Mouse (Mus musculus): Measurements from ENCODE around the gene Gnpat. TPM values are rescaled to one million over a fixed set of nuclear protein-coding genes. Genes with fewer than 3 reads are reported as not detected.

Gnpat gene
- polyA plus RNA-seq, 1 experiment from 2014 or later: 94.8 TPM

DNA sequence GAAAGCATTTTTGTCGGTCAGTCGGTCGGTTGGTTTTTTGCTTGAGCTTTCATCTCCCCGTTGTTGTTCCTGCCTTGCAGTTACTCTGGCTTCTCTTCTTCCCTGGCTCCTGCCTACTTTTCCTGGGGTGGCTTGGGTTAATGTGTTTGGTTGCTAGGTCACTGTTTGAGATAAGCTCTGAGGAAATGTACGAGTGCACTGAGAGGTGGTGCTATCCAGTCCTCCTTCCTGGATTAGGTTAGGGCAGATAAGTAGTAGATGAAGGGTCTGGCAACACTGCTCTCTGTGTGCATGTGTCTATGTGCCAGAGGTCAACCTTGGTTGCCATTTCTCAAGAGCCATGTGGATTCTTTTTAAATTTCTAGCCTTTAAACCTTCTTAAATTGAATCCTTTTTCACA is 9.9 kb downstream of the Gnpat start:
- no peak overlapping the region for H3K4me2 ChIP-seq
- peaks cover 70% of the 10 kb centered on the region for H3K36me3 ChIP-seq
- no peaks in the 10 kb centered on the region for H3K9me3 ChIP-seq
- no peaks in the 10 kb centered on the region for H3K27me3 ChIP-seq (replicated peaks)
- no peak overlapping the region for H3K4me3 ChIP-seq
- 24% methylated on average over 5 of the region's 5 CpGs for WGBS
- H3K4me1 ChIP-seq: peaks cover 34% of the 10 kb centered on the region
- no peak overlapping the region for H3K27ac ChIP-seq (replicated peaks)
- H3K9ac ChIP-seq: no peak overlapping the region
- ATAC-seq (ENCODE audit: extremely low read depth, insufficient number of reproducible peaks, low FRiP score, low TSS enrichment): peak; percentile 55; the same call in 1 of the 2 replicates

DNA sequence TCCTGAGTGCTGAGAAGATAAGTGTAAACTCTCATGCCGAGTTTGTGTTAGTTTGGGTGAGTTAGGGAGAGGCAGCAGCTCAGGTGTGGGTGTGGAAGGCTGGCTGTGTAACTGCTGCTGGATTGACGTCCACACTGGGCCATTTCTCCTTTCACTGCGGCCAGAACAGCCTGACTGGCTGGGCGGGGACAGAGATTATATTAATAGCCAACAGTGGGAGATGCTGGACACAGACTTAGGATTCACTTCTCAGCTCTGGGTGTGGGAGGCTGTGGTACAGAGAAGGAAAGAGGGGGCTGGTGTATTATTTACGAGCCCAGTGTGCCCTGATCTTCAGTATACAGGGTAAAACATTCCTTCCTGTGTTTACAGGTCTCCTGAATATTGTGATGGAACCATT is 15.3 kb downstream of the Gnpat start:
- H3K4me3 ChIP-seq: no peak overlapping the region
- WGBS: 66% methylated on average over 5 of the region's 5 CpGs
- H3K27ac ChIP-seq (replicated peaks): no peak overlapping the region
- H3K4me1 ChIP-seq: peaks cover 14% of the 10 kb centered on the region
- ATAC-seq (ENCODE audit: extremely low read depth, insufficient number of reproducible peaks, low FRiP score, low TSS enrichment): no peak
- H3K36me3 ChIP-seq: peaks cover 98% of the 10 kb centered on the region
- H3K9me3 ChIP-seq: no peaks in the 10 kb centered on the region
- no peaks in the 10 kb centered on the region for H3K27me3 ChIP-seq (replicated peaks)
- H3K4me2 ChIP-seq: no peak overlapping the region
- H3K9ac ChIP-seq: no peak overlapping the region

DNA sequence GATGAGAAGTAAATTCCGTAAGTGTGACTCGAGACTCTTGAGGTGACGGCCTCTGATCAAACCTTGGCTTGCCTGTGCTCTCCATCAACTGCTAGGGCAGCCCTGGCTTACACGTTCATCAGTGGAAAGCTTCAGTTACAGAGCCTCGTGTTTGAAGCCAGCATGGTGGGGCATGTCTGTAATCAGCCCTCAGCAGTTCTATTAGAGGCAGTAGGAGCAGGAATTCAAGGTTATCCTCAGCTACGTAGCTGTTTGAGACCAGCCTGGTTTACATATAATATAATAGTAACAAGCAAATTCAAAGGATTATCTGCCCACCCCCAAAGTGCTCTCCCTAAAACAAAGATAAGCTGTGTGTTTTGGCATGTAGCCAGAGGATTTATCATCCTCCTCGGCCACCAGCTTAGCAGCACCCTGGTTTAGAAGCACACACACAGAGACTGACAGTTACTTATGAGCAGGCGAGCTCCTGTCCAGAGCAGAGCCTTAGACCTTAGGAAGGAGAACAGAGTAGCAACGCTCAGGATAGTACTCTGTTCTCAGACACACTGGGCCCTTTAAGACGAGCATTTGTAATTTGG is 16.2 kb downstream of the Gnpat start:
- 49% methylated on average over 10 of the region's 10 CpGs for WGBS
- no peak overlapping the region for H3K4me3 ChIP-seq
- no peaks in the 10 kb centered on the region for H3K9me3 ChIP-seq
- no peak overlapping the region for H3K4me2 ChIP-seq
- peak overlapping the region; percentile 30; the same call in 1 of the 2 replicates for H3K27ac ChIP-seq (replicated peaks)
- peaks cover 98% of the 10 kb centered on the region for H3K36me3 ChIP-seq
- H3K27me3 ChIP-seq (replicated peaks): no peaks in the 10 kb centered on the region
- no peak for ATAC-seq (ENCODE audit: extremely low read depth, insufficient number of reproducible peaks, low FRiP score, low TSS enrichment)
- H3K4me1 ChIP-seq: peaks cover 13% of the 10 kb centered on the region
- H3K9ac ChIP-seq: peak overlapping the region; percentile 40; the same call in 1 of the 2 replicates

DNA sequence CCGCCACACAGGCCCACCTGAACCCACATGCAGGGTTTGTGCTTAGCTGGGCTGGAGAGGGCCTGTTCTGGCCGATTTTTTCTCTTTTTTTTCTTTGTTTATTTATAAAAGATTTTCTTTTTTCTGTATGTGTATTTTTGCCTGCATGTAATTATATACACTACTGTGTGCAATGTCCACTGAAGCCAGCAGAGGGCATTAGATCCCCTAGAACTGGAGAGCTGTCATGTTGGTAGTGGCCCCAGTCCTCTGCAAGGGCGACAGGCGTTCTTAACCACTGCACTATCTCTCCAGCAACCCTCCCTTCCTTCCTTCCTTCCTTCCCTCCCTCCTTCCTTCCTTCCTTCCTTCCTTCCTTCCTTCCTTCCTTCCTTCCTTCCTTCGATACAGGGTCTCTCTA is 25.6 kb downstream of the Gnpat start:
- H3K36me3 ChIP-seq: peaks cover 96% of the 10 kb centered on the region
- 94% methylated on average over 5 of the region's 5 CpGs for WGBS
- H3K9me3 ChIP-seq: peaks cover 4% of the 10 kb centered on the region
- H3K9ac ChIP-seq: no peak overlapping the region
- H3K4me2 ChIP-seq: no peak overlapping the region
- H3K4me3 ChIP-seq: no peak overlapping the region
- ATAC-seq (ENCODE audit: extremely low read depth, insufficient number of reproducible peaks, low FRiP score, low TSS enrichment): no peak
- no peaks in the 10 kb centered on the region for H3K27me3 ChIP-seq (replicated peaks)
- H3K27ac ChIP-seq (replicated peaks): no peak overlapping the region
- H3K4me1 ChIP-seq: peaks cover 11% of the 10 kb centered on the region

GRCm38 (mm10) chr8:124892596-124892995 is 29.8 kb downstream of the Gnpat start:
- H3K9me3 ChIP-seq: peaks cover 4% of the 10 kb centered on the region
- no peak overlapping the region for H3K4me2 ChIP-seq
- peaks cover 40% of the 10 kb centered on the region for H3K4me1 ChIP-seq
- WGBS: 59% methylated on average over 3 of the region's 3 CpGs
- H3K9ac ChIP-seq: no peak overlapping the region
- H3K36me3 ChIP-seq: peaks cover 83% of the 10 kb centered on the region
- H3K4me3 ChIP-seq: no peak overlapping the region
- H3K27ac ChIP-seq (replicated peaks): peak overlapping the region; percentile 24; the same call in 1 of the 2 replicates
- no peaks in the 10 kb centered on the region for H3K27me3 ChIP-seq (replicated peaks)
- ATAC-seq (ENCODE audit: extremely low read depth, insufficient number of reproducible peaks, low FRiP score, low TSS enrichment): no peak

DNA sequence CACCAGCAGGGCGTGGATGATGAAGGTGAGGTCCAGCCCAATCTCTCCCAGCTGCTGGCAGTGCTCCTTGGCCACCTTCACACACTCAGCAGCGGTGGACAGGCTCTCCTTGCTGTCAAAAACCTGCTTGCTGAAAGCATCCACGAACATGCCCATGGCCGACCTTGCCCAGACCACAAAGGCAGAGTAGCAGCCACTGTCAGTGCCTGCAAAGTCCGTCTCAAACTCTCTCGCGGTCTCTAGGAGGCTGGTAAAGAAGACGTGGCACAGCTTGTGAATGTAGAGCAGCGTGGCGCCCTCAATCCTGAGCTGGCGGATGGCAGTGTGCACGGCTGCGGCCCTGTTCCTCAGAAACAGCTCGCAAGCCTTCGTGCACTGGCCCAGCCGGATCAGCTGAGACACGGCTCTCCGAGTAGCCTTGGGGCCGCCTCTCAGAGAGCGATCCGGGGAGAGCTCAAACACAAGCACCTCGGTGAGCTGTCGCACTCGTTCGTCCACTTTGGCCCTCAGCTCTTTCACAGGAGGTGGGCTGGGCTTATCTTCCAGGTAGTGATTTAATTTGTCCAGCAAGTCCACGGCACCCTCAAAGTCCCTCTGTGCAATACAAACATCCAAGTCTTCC is 33.3 kb downstream of the Gnpat start:
- H3K4me3 ChIP-seq: peak overlapping the region; percentile 90
- no peak for ATAC-seq (ENCODE audit: extremely low read depth, insufficient number of reproducible peaks, low FRiP score, low TSS enrichment)
- H3K36me3 ChIP-seq: peaks cover 70% of the 10 kb centered on the region
- peak overlapping the region; percentile 91 for H3K4me2 ChIP-seq
- peak overlapping the region; percentile 95 for H3K9ac ChIP-seq
- H3K27me3 ChIP-seq (replicated peaks): no peaks in the 10 kb centered on the region
- no peaks in the 10 kb centered on the region for H3K9me3 ChIP-seq
- 79% methylated on average over 26 of the region's 26 CpGs for WGBS
- peak overlapping the region; percentile 91 for H3K27ac ChIP-seq (replicated peaks)
- peaks cover 53% of the 10 kb centered on the region for H3K4me1 ChIP-seq

DNA sequence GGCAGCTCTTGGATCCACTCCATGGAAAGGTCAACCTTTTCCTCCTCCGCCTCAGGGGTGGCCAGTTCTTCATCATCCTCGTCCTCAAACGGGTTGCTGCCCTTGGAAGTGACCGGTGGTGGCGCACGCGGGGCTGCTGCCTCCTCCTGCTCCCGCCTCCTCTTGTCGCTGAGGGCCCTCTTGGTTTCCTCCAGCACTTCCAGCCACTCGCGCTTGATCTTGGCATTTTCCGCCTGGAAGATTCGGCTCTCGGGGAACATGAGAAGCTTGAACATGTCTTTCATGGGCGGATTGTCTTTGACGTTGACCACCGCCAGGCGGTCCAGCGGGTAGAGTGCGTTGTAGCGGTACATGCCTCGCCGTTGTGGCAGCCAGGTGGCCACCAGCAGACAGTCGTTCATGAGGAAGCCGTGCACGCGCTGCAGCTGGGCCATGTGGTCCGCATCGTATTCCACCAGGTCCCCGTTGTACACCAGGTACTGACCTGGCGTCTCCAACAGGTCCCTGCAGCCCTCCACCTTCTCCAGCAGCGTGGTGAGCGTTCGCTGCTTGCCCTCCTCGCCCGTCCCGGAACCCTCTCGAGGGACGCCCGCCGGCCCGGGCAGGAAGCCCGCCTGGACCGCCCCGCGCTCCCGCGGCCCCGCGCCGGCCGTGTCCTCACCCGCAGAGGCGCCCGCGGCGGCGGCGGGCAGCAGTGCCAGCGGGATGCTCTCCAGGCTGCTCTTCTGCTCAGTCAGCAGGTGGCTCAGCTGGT is 34.0 kb downstream of the Gnpat start:
- Histone ChIP-seq H3K9ac (peak overlapping the region; percentile 95), H3K4me2 (peak overlapping the region; percentile 91), H3K27me3 (replicated peaks) (no peaks in the 10 kb centered on the region), H3K4me3 (peak overlapping the region; percentile 90), H3K9me3 (no peaks in the 10 kb centered on the region), H3K4me1 (peaks cover 53% of the 10 kb centered on the region), H3K36me3 (peaks cover 68% of the 10 kb centered on the region), H3K27ac (replicated peaks) (peak overlapping the region; percentile 91)
- 1% methylated on average over 60 of the region's 60 CpGs for WGBS
- peak; percentile 33; the same call in 1 of the 2 replicates for ATAC-seq (ENCODE audit: extremely low read depth, insufficient number of reproducible peaks, low FRiP score, low TSS enrichment)

GRCm38 (mm10) chr8:124897386-124898250 is 34.8 kb downstream of the Gnpat start, which contains the start of the genes Exoc8 and Sprtn:
Gene Exoc8 (minus strand): TSS chr8:124897705.
Gene Sprtn (plus strand): TSS chr8:124897886.
- Histone ChIP-seq H3K9ac (peak within 1 kb of the TSS; percentile 95), H3K4me1 (peaks cover 49% of the 10 kb centered on the region), H3K36me3 (peaks cover 70% of the 10 kb centered on the region), H3K4me2 (peak within 1 kb of the TSS; percentile 91), H3K27ac (replicated peaks) (peak within 1 kb of the TSS; percentile 91), H3K27me3 (replicated peaks) (no peaks in the 10 kb centered on the region), H3K9me3 (no peaks in the 10 kb centered on the region), H3K4me3 (peak within 1 kb of the TSS; percentile 90)
- ATAC-seq (ENCODE audit: extremely low read depth, insufficient number of reproducible peaks, low FRiP score, low TSS enrichment): peak; percentile 80
- WGBS: under 1% methylated on average over 114 of the region's 114 CpGs

DNA sequence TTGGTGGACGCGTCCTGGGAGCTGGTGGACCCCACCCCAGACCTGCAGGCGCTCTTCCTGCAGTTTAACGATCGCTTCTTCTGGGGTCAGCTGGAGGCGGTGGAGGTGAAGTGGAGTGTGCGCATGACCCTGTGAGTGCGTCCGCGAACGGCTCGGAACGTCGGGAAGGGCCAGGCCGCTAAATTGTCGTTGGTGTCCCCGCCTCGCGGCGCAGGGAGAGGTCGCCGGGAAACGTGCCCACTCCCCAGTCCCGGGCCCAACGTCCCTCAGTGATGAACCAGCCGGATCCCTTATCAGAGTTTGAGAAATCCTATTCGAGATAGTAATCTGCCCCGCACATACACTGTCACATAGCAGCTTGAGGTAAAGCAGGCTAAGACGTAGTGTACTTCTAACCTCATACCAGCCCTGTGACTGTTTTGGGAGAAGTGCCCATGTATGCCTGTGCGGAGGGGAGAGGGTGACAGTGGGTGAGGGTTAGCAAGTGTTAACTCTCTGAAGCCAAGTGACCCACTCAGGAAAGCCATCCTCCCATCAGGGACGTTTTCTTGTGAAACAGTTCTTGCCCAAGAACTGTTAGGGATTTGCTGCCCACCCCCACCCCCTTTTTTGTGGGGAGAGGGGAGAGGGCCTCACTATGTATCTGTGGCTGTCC is 35.5 kb downstream of the Gnpat start:
- Histone ChIP-seq H3K27me3 (replicated peaks) (no peaks in the 10 kb centered on the region), H3K27ac (replicated peaks) (peak overlapping the region; percentile 91), H3K9ac (peak overlapping the region; percentile 95), H3K4me3 (peak overlapping the region; percentile 90), H3K4me2 (peak overlapping the region; percentile 91), H3K4me1 (peaks cover 42% of the 10 kb centered on the region), H3K9me3 (no peaks in the 10 kb centered on the region), H3K36me3 (peaks cover 72% of the 10 kb centered on the region)
- ATAC-seq (ENCODE audit: extremely low read depth, insufficient number of reproducible peaks, low FRiP score, low TSS enrichment): no peak
- WGBS: 4% methylated on average over 31 of the region's 31 CpGs

GRCm38 (mm10) chr8:124903198-124903597 is 40.4 kb downstream of the Gnpat start:
- WGBS: 91% methylated on average over 15 of the region's 15 CpGs
- Histone ChIP-seq H3K27me3 (replicated peaks) (no peaks in the 10 kb centered on the region), H3K9ac (no peak overlapping the region), H3K4me2 (no peak overlapping the region), H3K9me3 (no peaks in the 10 kb centered on the region), H3K4me3 (no peak overlapping the region), H3K27ac (replicated peaks) (no peak overlapping the region), H3K4me1 (peaks cover 15% of the 10 kb centered on the region), H3K36me3 (peaks cover 89% of the 10 kb centered on the region)
- no peak for ATAC-seq (ENCODE audit: extremely low read depth, insufficient number of reproducible peaks, low FRiP score, low TSS enrichment)

Data from heart, embryonic 13.5 days (tissue).